Mouse (Mus musculus) gastrocnemius, postnatal 14 days (tissue): ENCODE measurements at regions not wholly inside any gene's neighbourhood (a gene's known extent, or its start where the extent isn't known, plus 50 kb on each side); places are given as distances from the start of the nearest gene placed in this dataset.

Experiments used
- DNase-seq: peaks from one replicate; pipeline ENCODE4 v3.0.0; 2021; ENCODE audit warnings: mixed read lengths
- intact Hi-C: fragments of 180-260 bp; cut with DNase I; formaldehyde crosslinking; loops from one replicate; pipeline ENCODE4 v1.15.1; 2025; ENCODE audit warnings: low total_unique reads

DNA sequence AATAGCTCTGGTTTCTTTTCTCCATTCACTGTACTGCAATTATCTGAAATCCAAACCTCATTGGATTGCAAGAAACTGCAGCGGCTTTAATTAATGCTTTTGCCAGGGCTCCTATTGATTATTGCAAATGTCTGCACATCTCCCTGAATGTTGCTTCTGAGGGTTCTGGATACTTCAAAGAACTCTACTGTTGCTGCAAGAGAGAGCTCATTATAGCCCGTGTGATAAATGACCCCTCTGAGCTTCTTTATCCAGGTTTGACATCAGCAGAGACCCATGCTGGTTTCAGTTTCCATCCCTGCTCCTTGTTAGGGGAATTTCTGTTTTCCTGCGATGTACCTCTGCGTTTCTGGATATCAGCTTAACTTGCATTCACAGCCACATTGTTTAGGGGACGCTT is 78.4 kb upstream of the Nav3 start:
- intact Hi-C loops = no loop called here
- DNase-seq = no peak

DNA sequence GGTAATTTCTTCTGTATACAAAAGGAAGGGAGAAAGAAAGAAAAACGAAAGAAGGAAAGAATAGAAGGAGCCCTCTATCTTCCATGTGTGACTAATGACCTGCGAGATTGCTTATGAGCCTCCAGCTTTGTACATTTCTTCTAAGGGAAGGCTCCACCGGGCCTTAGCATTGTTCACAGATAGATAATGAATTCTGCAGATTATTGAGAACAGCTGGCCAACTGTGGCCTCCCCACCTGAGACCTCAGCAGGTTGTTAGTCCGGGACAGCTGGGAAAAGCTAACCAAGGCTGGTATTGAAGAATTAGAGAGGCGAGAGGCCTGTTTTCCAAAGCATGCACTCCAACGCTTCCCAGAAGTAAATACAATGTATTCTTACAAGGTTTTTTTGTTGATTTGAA is 86.7 kb upstream of the Nav3 start:
- intact Hi-C loops = no loop called here
- DNase-seq = no peak

DNA sequence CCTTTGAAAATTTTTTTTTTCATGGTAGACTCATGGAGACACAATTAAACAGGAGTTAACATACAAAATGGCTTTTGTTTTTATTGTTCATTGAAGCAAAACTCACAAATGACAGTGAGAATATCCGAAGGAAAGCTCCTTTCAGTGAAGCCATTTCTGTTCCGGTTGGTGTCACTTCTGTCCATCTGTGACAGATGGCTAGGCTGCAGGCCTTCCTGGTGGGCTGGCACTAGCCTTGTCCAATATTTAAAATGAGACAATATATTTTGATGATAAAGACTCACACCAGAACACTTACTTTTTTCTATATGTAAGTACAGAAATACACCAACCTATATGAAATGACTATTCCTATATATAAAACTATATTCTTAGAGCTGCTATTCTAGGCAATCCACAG is 92.4 kb upstream of the Nav3 start:
- intact Hi-C loops = no loop called here

DNA sequence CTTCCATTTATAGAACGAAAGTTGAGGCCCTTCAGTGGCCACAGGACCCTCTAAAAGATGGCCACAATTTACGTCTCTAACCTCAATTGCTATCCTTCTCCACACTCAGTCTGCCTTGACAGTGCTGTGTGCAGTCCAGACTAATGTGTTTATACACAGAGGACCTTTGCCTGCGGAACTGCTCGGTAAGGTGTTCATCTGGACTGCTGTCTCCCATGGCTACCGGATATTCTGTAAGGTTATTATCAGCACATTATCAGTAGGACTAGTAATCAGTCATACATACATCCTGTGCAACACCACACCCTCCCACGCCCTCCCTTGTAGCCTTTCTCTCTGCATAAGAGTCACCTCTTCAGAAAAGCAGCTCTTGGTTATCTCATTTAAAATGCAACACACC is 98.0 kb upstream of the Nav3 start:
- DNase-seq = no peak
- intact Hi-C loops = no loop called here

More for the DNA sequence above, 92.4 kb upstream of the Nav3 start:
- DNase-seq = no peak

DNA sequence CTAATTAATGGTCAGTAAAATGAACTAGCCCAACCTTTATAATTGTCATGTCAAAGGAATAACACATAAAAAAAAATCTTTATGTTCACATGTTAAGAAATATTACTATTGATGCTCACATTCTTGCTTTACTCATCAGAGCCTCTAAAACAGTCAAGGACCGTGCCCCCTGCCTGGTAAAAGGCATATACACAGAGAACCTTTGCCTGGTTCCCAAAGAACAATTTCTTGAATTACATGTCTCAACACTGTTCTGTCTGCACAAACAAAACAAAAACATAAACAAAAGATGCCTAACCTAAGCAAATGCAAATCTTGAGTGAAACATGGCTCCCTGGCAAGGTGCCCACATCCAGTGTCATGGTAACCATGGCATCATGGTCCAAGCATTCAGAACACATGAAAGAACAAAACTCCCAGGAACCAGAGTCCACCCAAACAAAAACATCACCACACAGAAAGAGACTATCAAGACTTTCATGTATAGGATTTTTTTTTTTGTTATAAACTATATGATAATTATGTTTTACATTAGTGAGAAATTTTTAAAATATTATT is 100.4 kb upstream of the Nav3 start:
- intact Hi-C loops = no loop called here
- no peak for DNase-seq

DNA sequence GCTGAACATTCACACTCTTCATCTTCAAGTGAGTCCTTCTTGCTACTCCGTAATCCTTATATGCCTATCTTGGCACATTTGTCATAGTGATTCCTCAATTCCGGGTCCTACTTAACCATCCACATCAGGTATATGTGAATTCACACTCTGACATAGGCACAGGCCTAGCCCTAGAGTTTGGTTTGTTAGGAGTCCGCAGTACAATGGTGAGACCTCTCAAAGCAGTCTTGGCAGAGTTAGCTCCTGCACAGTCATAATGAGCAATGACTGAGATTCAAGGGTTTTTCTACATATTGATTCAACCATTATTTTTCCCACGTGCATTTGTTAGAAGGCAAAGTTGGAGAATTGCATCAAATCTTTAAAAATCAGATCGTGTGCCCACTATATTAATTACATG is 107.1 kb upstream of the Nav3 start:
- no peak for DNase-seq

DNA sequence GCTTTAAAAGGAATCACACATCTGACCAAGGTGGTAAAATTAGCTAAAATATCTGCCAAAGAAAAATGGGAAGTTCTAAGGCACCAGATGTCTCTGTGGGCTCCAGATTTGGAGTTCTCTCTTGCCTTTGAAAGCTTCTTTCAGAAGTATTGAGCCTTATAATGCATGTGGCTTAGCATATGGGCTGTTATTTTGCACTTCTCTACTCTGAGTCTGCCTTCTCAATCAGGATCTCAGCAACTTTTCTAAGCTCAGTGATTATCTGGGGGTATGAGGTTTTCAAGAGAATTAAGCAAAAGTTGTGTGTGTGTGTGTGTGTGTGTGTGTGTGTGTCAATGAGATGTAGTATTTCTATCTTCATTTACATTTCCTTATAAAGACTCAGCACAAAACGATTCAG is 107.6 kb upstream of the Nav3 start:
- intact Hi-C loops = no loop called here
- DNase-seq = no peak

More for the DNA sequence above, 107.1 kb upstream of the Nav3 start:
- intact Hi-C loops = no loop called here

DNA sequence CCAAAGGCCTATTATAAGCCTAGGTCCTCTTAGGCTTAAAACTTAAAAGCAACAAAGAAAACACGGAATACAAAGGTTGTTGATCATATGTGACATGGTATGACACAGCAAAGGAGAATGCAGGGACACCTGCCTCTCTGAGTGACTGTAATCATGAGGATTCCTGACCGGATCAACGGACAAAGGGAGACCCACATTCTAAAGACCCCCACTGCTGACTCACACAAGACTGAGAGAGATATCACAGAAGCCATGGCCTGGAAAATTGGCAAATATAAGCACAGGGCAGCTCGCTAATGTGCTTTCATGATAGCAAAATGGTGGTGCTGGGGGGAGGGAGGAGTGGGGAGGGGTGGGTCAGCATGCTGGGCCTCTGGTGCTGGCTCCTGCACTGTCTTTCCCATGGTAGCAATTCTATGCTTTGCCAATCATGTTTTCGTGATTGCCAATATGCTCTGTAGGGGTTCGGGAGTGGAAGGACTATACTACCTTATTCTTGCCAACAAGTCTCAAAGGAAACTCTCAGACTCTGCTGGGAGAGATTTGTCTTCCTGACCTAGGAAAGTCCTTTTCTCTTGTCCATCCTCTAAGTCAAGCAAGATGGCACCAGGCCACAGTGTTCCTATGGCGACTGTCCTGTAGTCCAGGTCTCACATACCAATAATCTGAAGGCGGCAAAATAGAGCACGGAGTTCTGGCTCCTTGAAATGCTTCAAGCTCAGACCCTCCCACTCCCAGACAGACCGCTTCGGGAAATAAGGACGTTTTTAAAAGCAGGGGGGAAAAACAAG is 110.5 kb upstream of the Nav3 start:
- intact Hi-C loops = no loop called here
- no peak for DNase-seq

DNA sequence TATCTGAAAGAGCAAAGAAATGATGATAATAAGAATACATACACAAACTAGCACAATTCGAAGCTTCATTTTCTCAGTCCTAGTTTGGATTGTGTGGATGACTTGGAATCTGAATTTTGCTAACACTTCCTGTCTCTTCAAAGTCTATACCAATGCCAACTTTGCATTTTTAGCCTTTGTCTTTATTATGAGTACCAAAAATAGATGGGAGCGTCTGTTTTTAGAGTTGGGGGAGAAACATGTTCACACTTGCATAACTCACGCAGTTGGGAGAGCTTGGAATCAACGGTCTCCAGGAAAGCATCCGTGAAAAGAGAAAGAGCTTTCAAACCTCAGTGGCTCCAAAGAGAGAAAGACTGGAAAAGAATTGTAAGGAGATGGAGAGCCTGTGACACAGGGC is 114.5 kb upstream of the Nav3 start:
- intact Hi-C loops = no loop called here
- no peak for DNase-seq

DNA sequence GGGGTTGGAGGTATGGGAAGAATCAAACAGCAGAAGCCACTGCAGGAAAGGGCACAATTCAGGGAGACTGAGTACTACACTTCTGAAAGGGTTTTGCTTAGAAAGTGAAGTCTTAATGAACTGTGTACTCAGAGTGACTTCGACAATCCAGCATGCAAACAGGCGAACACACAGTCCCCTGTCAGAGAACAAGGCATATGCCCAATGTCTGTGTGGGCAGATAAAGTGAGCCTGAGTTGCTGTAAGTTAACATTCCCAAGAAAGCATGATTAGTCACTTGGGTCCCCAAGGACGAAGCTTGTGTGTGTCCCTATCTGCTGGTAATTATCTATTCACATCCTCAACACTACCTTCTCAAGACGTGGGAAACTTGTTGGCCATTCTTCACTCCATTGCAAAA is 115.2 kb upstream of the Nav3 start:
- DNase-seq = no peak
- intact Hi-C loops = no loop called here

DNA sequence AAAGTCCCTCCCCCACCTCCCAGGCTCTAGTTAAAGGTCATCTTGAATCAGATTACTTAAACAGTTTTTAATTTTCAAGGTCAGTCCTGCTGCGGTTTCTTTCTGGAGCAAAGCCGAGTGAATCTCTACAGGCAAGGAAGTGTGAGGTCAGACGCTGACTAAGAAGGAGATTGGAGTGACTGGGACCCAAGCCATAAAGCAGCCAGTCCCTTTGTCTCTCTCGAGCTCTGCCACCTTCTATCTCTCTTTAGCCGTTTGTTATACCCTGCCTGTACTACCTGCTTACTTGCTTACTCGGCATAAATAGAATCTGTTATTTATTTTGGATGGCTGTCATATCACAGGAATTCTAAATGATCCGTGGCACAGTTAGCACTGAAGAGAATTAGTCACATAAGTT is 117.5 kb upstream of the Nav3 start:
- DNase-seq = no peak
- intact Hi-C loops = no loop called here

DNA sequence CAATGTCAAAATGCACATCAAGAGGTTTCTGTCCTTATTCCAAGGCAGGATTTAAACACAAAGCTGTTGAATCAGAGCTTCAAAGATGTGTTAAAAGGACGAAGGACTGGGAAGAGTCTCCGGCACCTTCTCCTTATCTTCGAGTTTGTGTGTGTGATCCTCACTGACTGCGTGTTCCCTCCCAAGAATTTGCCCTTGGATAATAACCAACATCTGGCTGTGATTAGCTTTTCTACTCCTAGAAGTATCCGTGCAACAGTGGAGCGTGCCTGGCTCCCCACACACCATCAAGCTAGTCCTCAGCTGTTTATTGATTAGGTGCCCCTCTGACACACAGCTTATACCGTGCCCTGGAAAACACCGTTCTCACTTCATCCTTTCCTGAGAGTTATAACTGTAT is 130.0 kb upstream of the Nav3 start:
- intact Hi-C loops = no loop called here
- DNase-seq = no peak

DNA sequence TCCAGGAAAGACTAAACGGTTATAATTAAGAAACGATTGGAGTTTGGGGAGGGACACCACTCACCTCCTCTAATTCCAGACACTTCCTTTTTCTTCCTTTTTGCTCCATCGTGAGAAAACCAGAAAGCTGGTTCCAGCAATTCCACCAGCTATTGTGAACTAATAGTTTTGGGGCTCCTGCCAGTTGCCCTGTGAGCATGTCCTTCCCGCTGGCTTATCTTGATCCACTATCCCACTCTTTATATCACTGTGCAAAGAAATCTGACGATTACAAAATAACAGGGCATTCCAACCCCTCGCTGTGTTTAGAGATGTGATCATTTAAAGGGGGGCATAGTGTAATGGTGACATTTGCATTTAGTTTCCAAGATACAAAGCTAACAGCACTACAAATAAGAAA is 130.5 kb upstream of the Nav3 start:
- intact Hi-C loops = no loop called here
- DNase-seq = no peak

DNA sequence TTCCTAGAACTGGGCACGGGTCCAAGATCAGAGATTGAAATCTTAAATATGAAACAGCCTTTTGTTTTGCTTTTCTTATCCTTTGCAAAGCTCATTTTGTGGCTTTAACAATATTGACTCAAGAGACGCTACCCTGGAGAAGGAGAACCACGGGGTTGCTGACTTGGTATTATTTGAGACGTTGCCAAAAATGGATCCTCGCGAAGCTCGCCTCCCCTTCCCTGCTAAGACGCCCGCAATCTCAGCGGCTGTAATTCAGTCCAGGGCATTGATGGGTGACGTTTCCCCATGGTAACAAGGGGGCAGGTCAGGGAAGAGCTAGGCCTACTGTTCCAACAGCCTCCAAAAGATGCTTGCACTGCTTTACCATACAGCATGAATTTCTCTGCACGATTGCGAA is 131.5 kb upstream of the Nav3 start:
- DNase-seq = no peak
- intact Hi-C loops = no loop called here

DNA sequence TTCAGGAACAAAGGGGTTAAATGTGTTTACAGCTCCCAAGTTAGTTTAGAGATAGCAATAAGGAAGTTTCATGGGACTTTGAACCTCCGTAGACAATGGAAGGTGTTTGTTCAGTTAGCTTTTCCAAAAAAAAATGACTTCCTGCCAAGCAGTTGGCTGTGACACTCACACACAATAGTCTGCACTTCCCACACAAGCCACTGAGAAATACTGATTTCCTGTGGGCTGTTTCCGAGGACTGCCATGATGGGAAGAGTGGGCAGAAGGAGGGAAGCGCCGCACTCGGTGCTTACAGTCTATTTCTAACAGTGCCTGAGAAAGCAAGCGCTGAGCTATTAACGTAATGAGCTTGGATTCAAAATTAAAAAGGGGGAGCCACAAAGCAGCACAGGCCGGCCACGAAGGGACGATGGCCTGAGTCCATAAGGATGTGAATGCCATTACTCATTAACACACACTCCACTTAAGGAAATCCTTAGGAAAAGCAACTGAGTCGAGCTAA is 144.4 kb upstream of the Nav3 start:
- DNase-seq = no peak

DNA sequence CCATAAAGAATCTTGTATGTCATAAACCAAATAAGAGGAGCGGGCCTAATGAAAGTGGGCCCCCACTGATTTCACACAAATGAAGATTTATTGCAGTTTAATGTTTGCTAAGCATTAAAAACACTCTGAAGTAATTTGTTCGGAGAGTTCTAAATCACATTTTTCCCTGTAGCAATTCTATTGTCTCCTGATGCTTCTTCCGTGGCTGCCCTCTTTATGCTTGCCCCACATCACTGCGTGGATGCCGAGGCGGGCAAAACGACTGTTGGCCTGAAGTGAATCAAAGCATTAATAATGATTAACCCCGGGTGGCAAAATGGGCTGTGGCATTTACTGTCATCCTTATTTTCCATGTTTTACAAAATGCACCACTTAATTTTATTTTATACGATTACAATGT is 134.9 kb upstream of the E2f7 start:
- DNase-seq = no peak
- intact Hi-C loops = no loop called here

More for the DNA sequence above, 144.4 kb upstream of the Nav3 start:
- intact Hi-C loops = no loop called here

DNA sequence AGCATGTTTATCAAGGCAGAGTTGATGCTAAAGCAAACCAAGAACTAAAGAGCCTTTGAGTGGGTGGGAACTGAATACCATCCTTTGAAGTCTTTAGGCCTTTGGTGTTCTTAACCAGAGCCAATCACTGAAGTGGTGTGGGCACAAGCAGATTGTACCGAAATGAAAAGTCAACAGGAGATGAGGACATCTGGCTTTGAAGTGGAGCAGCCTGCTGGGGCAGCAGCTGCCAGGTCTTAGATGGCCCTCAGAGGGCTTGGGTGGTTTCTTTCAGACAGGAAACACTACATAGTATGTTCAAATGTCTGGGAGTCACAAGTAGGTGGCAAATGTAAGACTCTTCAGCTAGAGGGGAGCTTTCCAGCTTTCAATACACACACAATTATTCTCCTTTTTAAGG is 128.2 kb upstream of the E2f7 start:
- intact Hi-C loops = no loop called here
- DNase-seq = no peak

DNA sequence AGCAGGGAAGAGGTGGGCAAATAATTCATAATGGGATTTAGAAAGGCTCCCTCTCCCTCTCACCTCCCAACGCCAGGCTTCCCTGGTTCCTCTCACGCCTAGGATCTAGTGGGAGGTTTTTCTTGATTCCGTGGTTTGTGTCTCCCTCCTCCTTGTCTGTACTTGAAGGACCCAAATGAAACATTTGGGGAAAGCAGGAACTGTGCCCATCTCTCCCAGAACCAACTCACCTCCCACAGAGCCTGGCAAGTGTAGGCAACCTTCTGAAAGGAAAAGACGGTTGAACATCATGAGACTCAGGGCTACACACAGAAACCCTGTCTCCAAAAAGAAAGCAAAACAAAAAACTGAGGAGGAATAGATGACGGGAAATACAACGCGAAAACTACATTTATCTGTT is 126.0 kb upstream of the E2f7 start:
- no peak for DNase-seq
- intact Hi-C loops = no loop called here

DNA sequence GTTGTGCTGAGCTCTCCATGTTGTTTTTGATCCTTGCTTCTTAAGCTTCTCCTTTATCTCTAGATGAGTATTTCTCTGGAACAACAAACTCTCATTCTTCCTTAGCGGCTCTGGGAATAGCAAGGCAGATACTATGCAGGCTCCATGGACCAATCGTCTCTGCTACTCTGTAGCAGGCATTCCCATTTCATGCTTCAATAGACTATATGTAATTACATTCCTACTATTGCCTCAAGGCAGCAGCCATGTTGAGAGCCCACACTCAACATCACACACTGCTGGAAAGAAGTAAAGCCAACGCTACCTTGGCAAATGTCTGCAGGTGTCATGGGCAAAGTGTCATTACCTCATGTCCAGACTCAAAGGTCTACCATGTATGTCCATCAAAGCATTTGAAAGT is 119.6 kb upstream of the E2f7 start:
- intact Hi-C loops = no loop called here
- no peak for DNase-seq

DNA sequence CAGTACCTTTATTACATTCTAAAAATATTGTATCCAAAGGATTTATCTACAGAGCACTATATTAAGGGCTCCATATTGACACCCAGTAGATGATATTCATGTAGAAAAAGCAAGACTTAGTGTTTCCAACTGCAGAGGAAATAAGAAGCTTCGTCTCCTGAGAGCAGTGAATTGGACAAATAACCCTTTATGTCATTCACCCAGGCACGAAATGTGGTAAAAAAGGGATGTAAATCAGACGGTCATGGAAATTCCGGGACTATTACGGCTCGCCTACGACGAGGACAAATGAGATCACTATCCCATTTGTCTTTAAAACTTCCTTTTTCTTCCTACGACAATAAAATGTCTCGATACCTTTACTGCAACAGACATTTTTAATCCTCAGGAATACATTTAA is 104.8 kb upstream of the E2f7 start:
- intact Hi-C loops = no loop called here
- DNase-seq = no peak

DNA sequence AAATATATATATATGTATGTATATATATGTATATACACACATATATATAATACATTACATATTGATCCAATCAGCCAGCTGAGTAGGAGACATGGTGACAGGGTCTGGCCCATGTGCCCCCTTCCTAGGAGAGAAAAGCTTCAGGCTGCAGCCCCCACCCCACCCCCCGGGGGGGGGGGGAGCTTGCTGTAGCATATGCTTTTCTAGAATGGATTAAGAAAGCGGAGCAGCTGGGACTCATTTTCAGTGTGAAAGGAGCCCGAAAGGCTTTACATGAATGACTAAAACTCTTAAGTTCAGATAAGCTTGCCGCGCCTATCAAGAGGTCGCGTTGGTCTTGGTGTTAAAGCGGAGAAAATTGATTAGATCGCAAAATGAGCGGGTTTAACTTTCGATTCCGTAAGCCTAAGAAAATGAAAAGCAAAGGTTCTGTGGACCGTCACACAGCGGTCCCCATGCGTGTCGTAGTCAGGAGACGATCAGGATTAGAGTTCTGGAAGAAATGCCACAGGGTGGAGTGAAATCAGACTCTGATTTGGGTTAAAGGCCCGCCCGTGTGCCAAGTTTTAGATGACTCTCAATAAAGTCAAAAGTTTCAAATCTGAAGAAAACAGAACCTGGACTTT is 103.1 kb upstream of the E2f7 start:
- no peak for DNase-seq
- intact Hi-C loops = no loop called here
